Mouse (Mus musculus) ES-E14 (cell line): ENCODE measurements around the gene Phactr2.

Experiments
- CHD2 ChIP-seq: IDR thresholded peaks from 2 replicates; pipeline ENCODE4 v1.6.1; 2014; ENCODE audit warnings: mild to moderate bottlenecking, low read depth, low read length, inconsistent platforms
- HCFC1 ChIP-seq: IDR thresholded peaks from 2 replicates; pipeline ENCODE4 v1.6.1; 2012; ENCODE audit warnings: low read length, inconsistent platforms, borderline replicate concordance; ENCODE audit not compliant: insufficient read depth
- MAFK ChIP-seq: IDR thresholded peaks from 2 replicates; pipeline ENCODE4 v1.6.1; 2014; ENCODE audit warnings: mild to moderate bottlenecking, low read depth, low read length, inconsistent platforms; ENCODE audit not compliant: insufficient read depth
- ZNF384 ChIP-seq: IDR thresholded peaks from 2 replicates; pipeline ENCODE4 v1.6.1; 2012; ENCODE audit warnings: low read depth, low read length, inconsistent platforms

GRCm38 (mm10) chr10:13453200-13453990, 20.8 kb downstream of the Phactr2 start:
- TF ChIP-seq CHD2 (no peak), ZNF384 (no peak), MAFK (no peak), HCFC1 (no peak)
